Mouse (Mus musculus) myocyte (in vitro differentiated cells): Measurements from ENCODE around the gene Glb1.

Experiments
- CEBPB ChIP-seq: IDR thresholded peaks from 2 replicates; pipeline ENCODE4 v1.6.1; 2011; ENCODE audit warnings: mild to moderate bottlenecking, moderate library complexity; ENCODE audit not compliant: poor library complexity, insufficient read depth, severe bottlenecking
- E2F4 ChIP-seq: IDR thresholded peaks from one replicate; pipeline ENCODE4 v1.6.1; 2011; ENCODE audit warnings: mild to moderate bottlenecking, control low read depth, moderate library complexity; ENCODE audit not compliant: insufficient read depth
- MAX ChIP-seq: IDR thresholded peaks from one replicate; pipeline ENCODE4 v1.6.1; 2011; ENCODE audit warnings: low read depth, mild to moderate bottlenecking, control low read depth
- MYOD1 ChIP-seq, 3 experiments: IDR thresholded peaks; one replicate each; pipeline ENCODE4 v1.6.1; 2011; ENCODE audit warnings: control low read depth in 2 of 3, low read depth in 2 of 3, mild to moderate bottlenecking in 2 of 3, moderate library complexity in 1 of 3; ENCODE audit not compliant: insufficient read length in 2 of 3, control insufficient read depth in 1 of 3
- MYOG ChIP-seq, 3 experiments: IDR thresholded peaks; one replicate each; pipeline ENCODE4 v1.6.1; 2011; ENCODE audit warnings: control low read depth in 2 of 3, low read depth in 2 of 3, mild to moderate bottlenecking in 2 of 3; ENCODE audit not compliant: insufficient read length in 2 of 3, control insufficient read depth in 1 of 3, insufficient read depth in 1 of 3
- POLR2A ChIP-seq: IDR thresholded peaks from one replicate; pipeline ENCODE4 v1.6.1; 2011; ENCODE audit warnings: low read depth, mild to moderate bottlenecking, control low read depth, moderate library complexity; ENCODE audit not compliant: insufficient read length
- POLR2AphosphoS2 ChIP-seq: IDR thresholded peaks from one replicate; pipeline ENCODE4 v1.6.1; 2011; ENCODE audit warnings: low read depth, control low read depth; ENCODE audit not compliant: insufficient read length
- REST ChIP-seq: IDR thresholded peaks from one replicate; pipeline ENCODE4 v1.6.1; 2011; ENCODE audit warnings: mild to moderate bottlenecking, control low read depth, moderate library complexity; ENCODE audit not compliant: insufficient read depth, insufficient read length
- SRF ChIP-seq: IDR thresholded peaks from one replicate; pipeline ENCODE4 v1.6.1; 2011; ENCODE audit warnings: low read depth; ENCODE audit not compliant: control insufficient read depth, insufficient read length
- TCF12 ChIP-seq: IDR thresholded peaks from one replicate; pipeline ENCODE4 v1.6.1; 2011; ENCODE audit warnings: mild to moderate bottlenecking, control low read depth; ENCODE audit not compliant: poor library complexity, insufficient read depth, severe bottlenecking
- TCF3 ChIP-seq: IDR thresholded peaks from one replicate; pipeline ENCODE4 v1.6.1; 2011; ENCODE audit warnings: low read depth, control low read depth; ENCODE audit not compliant: insufficient read length
- USF1 ChIP-seq: IDR thresholded peaks from one replicate; pipeline ENCODE4 v1.6.1; 2011; ENCODE audit warnings: low read depth, mild to moderate bottlenecking, control low read depth, moderate library complexity

DNA sequence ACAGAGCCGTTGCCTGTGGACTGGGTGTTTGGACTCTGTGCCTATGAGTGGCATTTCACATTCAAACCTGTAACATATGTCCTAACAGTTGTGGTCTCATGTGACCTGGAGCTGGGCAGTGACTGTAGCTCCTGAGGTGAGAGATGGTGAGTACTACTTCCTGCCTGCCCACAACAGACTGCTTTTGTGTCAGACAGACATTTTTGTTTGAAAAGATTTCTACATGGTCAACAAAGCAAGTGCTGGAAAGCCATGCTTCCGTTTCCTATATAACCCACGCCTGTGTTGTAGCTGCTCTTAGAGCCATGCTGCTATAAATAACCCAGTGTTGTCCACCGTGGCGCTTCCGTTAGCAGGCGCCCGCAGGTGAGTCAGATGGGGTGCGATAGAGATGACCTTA lies 11.5 kb downstream of the Glb1 start:
- TF ChIP-seq MYOD1 (IDR thresholded peaks at IDR 0.05; ENCODE audit: control insufficient read depth in 1 of 3, insufficient read length in 2 of 3, low read depth in 2 of 3) (no peak), POLR2A (no peak), POLR2AphosphoS2 (no peak), MAX (no peak), USF1 (no peak), E2F4 (no peak), CEBPB (no peak), MYOG (IDR thresholded peaks at IDR 0.05; ENCODE audit: control insufficient read depth in 1 of 3, insufficient read depth in 1 of 3, insufficient read length in 2 of 3, low read depth in 2 of 3) (no peak), REST (no peak), TCF12 (no peak), SRF (no peak), TCF3 (no peak)
